Mouse (Mus musculus) limb, embryonic 14.5 days (tissue): Measurements from ENCODE around the gene Lin7a. TPM values are rescaled to one million over a fixed set of nuclear protein-coding genes. Genes with fewer than 3 reads are reported as not detected.

ENCODE experiments used
- ATAC-seq: fragments of 200-750 bp; cut with Nextera tagmentation; 2 replicates; pipeline ENCODE4 v1.8.0; 2017; ENCODE audit warnings: low read depth, moderate number of reproducible peaks, moderate TSS enrichment; ENCODE audit not compliant: low FRiP score
- DNase-seq: peaks from one replicate; pipeline ENCODE4 v3.0.0-alpha.2; 2015; ENCODE audit warnings: low spot score
- H3K27ac ChIP-seq: fragments of 300-500 bp; sonication (generic); replicated peaks from 2 replicates; pipeline ENCODE4 v1.5.1; 2014; ENCODE audit warnings: low read depth, mild to moderate bottlenecking, low read length, moderate library complexity, mixed read lengths
- H3K27me3 ChIP-seq: fragments of 300-500 bp; sonication (generic); 2 replicates; pipeline ENCODE4 v1.6.1; 2014; ENCODE audit warnings: low read length, mixed read lengths; ENCODE audit not compliant: control insufficient read depth, insufficient read depth
- H3K36me3 ChIP-seq: fragments of 300-500 bp; sonication (generic); 2 replicates; pipeline ENCODE4 v1.6.1; 2014; ENCODE audit warnings: mild to moderate bottlenecking, low read length, moderate library complexity, mixed read lengths; ENCODE audit not compliant: control insufficient read depth, insufficient read depth
- H3K4me1 ChIP-seq: fragments of 300-500 bp; sonication (generic); 2 replicates; pipeline ENCODE4 v1.6.1; 2014; ENCODE audit warnings: antibody characterized with exemption, low read length, mixed read lengths; ENCODE audit not compliant: control insufficient read depth, insufficient read depth
- H3K4me2 ChIP-seq: fragments of 300-500 bp; sonication (generic); replicated peaks from 2 replicates; pipeline ENCODE4 v1.6.1; 2014; ENCODE audit warnings: low read depth, mild to moderate bottlenecking, low read length, moderate library complexity; ENCODE audit not compliant: severe bottlenecking
- H3K4me3 ChIP-seq: fragments of 300-500 bp; sonication (generic); replicated peaks from 2 replicates; pipeline ENCODE4 v1.5.1; 2014; ENCODE audit warnings: low read length
- H3K9ac ChIP-seq: fragments of 300-500 bp; sonication (generic); 2 replicates; pipeline ENCODE4 v1.6.1; 2014; ENCODE audit warnings: mild to moderate bottlenecking, low read depth, low read length, moderate library complexity; ENCODE audit not compliant: severe bottlenecking
- H3K9me3 ChIP-seq: fragments of 300-500 bp; sonication (generic); 2 replicates; pipeline ENCODE4 v1.6.1; 2016; ENCODE audit warnings: low read length; ENCODE audit not compliant: control insufficient read depth
- POLR2A ChIP-seq: fragments of 200-500 bp; IDR thresholded peaks from 2 replicates; pipeline ENCODE4 v1.8.0; 2012; ENCODE audit warnings: inconsistent platforms, mild to moderate bottlenecking, moderate library complexity, borderline replicate concordance; ENCODE audit not compliant: insufficient read depth, insufficient read length; ENCODE audit errors: extremely low read depth
- WGBS: fragments of 180-500 bp; shearing (Covaris S2); extraction: QIAGEN DNeasy Blood & Tissue Kit; methylation state at CpG from one replicate; pipeline ENCODE4 v1.1.7; 2014; 5-methylcytosine and 5-hydroxymethylcytosine counted together
- polyA plus RNA-seq, 2 experiments: library from polyadenylated mRNA; depleted of rRNA in 1 of 2; stranded (reverse) in 1 of 2; unstranded in 1 of 2; fragments of >200 nt; fragmentation: Nextera tagmentation in 1 of 2; extraction: Ambion mirVana in 1 of 2; gene quantifications; 2 replicates each; pipeline versions ENCODE4 v1.2.1 to v1.2.3; 2012 to 2014

Gene Lin7a
- polyA plus RNA-seq, 2 experiments = 2.6 to 5.2 TPM

DNA sequence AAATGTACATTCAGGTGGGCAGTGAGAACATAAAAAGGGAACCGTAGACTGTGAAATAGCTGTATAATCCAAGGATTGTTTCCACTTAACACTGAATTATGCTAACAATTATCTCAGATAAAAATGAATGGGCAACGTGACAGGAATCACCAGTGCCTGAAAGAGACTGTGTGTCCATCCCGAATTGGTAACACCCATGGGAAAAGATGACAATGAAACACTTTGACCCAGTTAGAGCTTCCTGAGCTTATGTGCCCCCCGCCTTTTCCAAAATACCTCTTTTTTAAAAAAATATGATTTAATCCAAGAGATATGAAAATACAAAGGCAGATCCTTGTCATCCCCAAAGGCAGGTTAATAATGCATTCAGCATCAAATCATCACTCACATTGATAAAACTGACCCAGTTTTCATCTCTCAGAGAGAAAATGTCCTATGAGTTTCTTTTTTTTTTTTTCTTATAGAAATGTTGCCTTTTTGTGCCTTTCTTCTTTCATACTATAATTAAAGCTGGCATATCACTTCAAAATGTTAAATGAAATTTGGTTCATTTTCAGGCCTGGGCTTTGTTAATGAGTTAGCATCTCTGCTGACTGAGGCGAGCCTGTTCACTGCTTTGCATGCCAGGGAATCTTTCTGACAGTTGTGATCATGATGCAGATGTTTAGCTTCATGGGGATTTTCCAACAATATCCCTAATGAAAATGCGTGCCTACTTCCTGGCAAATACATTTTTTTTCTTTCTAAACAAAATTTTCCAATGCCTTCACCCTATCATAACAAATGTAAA, 80.4 kb downstream of the Lin7a start:
- no peaks in the 10 kb centered on the region for H3K9me3 ChIP-seq
- DNase-seq = no peak
- H3K36me3 ChIP-seq = no peaks in the 10 kb centered on the region
- no peak for TF ChIP-seq POLR2A
- WGBS = 78% methylated on average over 6 of the region's 6 CpGs
- H3K9ac ChIP-seq = no peak overlapping the region
- H3K27ac ChIP-seq = no peak overlapping the region
- no peaks in the 10 kb centered on the region for H3K27me3 ChIP-seq
- no peak for ATAC-seq
- no peak overlapping the region for H3K4me2 ChIP-seq
- H3K4me3 ChIP-seq = no peak overlapping the region
- H3K4me1 ChIP-seq = no peaks in the 10 kb centered on the region

DNA sequence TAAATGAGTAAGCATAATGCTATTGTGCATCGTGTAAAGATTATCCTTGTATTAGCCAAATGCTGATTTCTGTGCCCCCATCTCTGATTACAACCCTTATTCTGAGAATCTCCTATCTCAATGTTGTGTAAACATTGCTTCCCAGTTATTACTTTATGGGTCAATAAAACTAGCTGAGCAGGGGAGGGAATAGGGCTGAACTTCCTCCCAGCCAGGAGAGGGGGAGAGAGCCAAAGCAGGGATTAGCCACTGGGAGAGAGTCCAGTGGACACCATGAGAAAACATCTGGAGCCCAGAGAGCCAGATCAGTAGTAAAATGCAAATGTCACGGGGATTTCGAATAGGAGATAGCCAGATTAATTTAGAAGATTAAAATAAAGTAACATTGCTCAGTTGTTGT, 82.0 kb downstream of the Lin7a start:
- H3K4me2 ChIP-seq = no peak overlapping the region
- no peak for TF ChIP-seq POLR2A
- WGBS = 69% methylated on average over 3 of the region's 3 CpGs
- no peak overlapping the region for H3K4me3 ChIP-seq
- DNase-seq = no peak
- H3K27ac ChIP-seq = no peak overlapping the region
- no peak for ATAC-seq
- no peaks in the 10 kb centered on the region for H3K36me3 ChIP-seq
- H3K27me3 ChIP-seq = no peaks in the 10 kb centered on the region
- H3K9me3 ChIP-seq = no peaks in the 10 kb centered on the region
- no peak overlapping the region for H3K9ac ChIP-seq
- no peaks in the 10 kb centered on the region for H3K4me1 ChIP-seq

DNA sequence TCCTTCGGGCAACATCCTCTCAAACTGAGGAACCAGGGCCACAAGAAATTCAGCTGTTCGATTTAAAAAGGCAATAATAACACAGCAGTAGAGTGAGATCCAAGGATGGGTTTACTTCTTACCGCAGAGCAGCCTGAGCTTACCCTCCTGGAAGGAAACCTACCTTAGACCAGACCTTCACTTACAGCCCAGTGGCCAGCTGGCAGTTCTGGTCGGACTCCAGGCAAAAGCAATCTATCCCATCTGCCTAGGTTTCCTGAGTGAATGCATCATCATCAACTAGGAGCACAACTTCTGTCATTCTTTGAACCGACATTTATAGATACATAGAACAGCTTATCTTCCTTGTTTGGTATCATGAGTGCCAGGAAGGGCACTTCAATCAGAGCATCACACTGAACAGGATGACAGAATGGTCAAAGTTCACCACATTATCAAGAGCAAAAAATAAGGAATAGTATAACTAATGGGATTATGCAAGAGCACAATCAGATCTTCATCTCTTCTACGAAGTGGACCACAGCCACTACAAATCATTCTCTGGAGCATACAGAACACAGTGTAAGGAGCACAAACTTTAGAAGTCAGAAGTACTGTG, 87.1 kb downstream of the Lin7a start:
- Histone ChIP-seq H3K9me3 (no peaks in the 10 kb centered on the region), H3K27ac (no peak overlapping the region), H3K9ac (no peak overlapping the region), H3K27me3 (no peaks in the 10 kb centered on the region), H3K4me1 (0 out of 2 replicates have a peak, but pooled peaks cover 2% of the 10 kb centered on the region), H3K36me3 (no peaks in the 10 kb centered on the region), H3K4me3 (no peak overlapping the region), H3K4me2 (no peak overlapping the region)
- WGBS = 88% methylated on average over 6 of the region's 6 CpGs
- TF ChIP-seq POLR2A = no peak
- no peak for DNase-seq
- ATAC-seq = no peak

- no peak for ATAC-seq
Measured at GRCm38 (mm10) chr10:107359296-107359695, 87.8 kb downstream of the Lin7a start.

GRCm38 (mm10) chr10:107361546-107361945, 90.1 kb downstream of the Lin7a start:
- H3K4me1 ChIP-seq = 0 out of 2 replicates have a peak, but pooled peaks cover 2% of the 10 kb centered on the region
- no peak overlapping the region for H3K4me3 ChIP-seq
- H3K27me3 ChIP-seq = no peaks in the 10 kb centered on the region
- WGBS = 48% methylated on average over 4 of the region's 4 CpGs
- TF ChIP-seq POLR2A = no peak
- H3K36me3 ChIP-seq = no peaks in the 10 kb centered on the region
- no peak overlapping the region for H3K9ac ChIP-seq
- no peak overlapping the region for H3K27ac ChIP-seq
- no peaks in the 10 kb centered on the region for H3K9me3 ChIP-seq
- DNase-seq (peak; percentile 38), ATAC-seq (no peak)
- H3K4me2 ChIP-seq = no peak overlapping the region

More at GRCm38 (mm10) chr10:107359296-107359695, 87.8 kb downstream of the Lin7a start:
- no peaks in the 10 kb centered on the region for H3K36me3 ChIP-seq
- H3K4me1 ChIP-seq = 0 out of 2 replicates have a peak, but pooled peaks cover 2% of the 10 kb centered on the region
- H3K27ac ChIP-seq = no peak overlapping the region
- H3K9ac ChIP-seq = no peak overlapping the region
- H3K9me3 ChIP-seq = no peaks in the 10 kb centered on the region
- TF ChIP-seq POLR2A = no peak
- H3K4me2 ChIP-seq = no peak overlapping the region
- no peak for DNase-seq
- no peaks in the 10 kb centered on the region for H3K27me3 ChIP-seq
- no peak overlapping the region for H3K4me3 ChIP-seq
